Mouse (Mus musculus): ENCODE results near the gene Ybx1.

GRCm38 (mm10) chr4:119320896-119321550 is 26.6 kb upstream of the Ybx1 start:
- TF ChIP-seq POLR2A (IDR thresholded peaks at IDR 0.05; ENCODE audit: control insufficient read depth, extremely low read depth, insufficient read depth, low read length, poor library complexity) (no peak), CTCF (IDR thresholded peaks at IDR 0.05; ENCODE audit: borderline replicate concordance, control insufficient read depth, extremely low read depth, insufficient read depth, low read length, poor library complexity) (no peak)

All from thymus, adult 2 months (tissue).